Mouse (Mus musculus) liver, postnatal 0 days (tissue): ENCODE results near the gene Ssh2. TPM values are rescaled to one million over a fixed set of nuclear protein-coding genes. Genes with fewer than 3 reads are reported as not detected.

ENCODE experiments used
- ATAC-seq: fragments of 200-750 bp; cut with Nextera tagmentation; 2 replicates; pipeline ENCODE4 v1.8.0; 2017; ENCODE audit warnings: mild to moderate bottlenecking, moderate library complexity
- DNase-seq: peaks from one replicate; pipeline ENCODE4 v3.0.0-alpha.2; 2016
- H3K27ac ChIP-seq: fragments of 300-500 bp; sonication (generic); 2 replicates; pipeline ENCODE4 v1.5.1; 2014; ENCODE audit warnings: antibody characterized with exemption, moderate library complexity, mild to moderate bottlenecking, low read depth
- H3K27me3 ChIP-seq: fragments of 300-500 bp; sonication (generic); 2 replicates; pipeline ENCODE4 v1.6.1; 2014; ENCODE audit warnings: low read length, control low read depth, mixed read lengths; ENCODE audit not compliant: insufficient read depth
- H3K36me3 ChIP-seq: fragments of 300-500 bp; sonication (generic); replicated peaks from 2 replicates; pipeline ENCODE4 v1.6.1; 2014; ENCODE audit warnings: mild to moderate bottlenecking, control low read depth, low read length, moderate library complexity, mixed read lengths; ENCODE audit not compliant: insufficient read depth
- H3K4me1 ChIP-seq: fragments of 300-500 bp; sonication (generic); 2 replicates; pipeline ENCODE4 v1.6.1; 2014; ENCODE audit warnings: antibody characterized with exemption, mild to moderate bottlenecking, control low read depth; ENCODE audit not compliant: insufficient read depth
- H3K4me2 ChIP-seq: fragments of 300-500 bp; sonication (generic); 2 replicates; pipeline ENCODE4 v1.6.1; 2014; ENCODE audit warnings: low read depth, mild to moderate bottlenecking, low read length, moderate library complexity, mixed read lengths
- H3K4me3 ChIP-seq: fragments of 300-500 bp; sonication (generic); 2 replicates; pipeline ENCODE4 v1.5.1; 2014; ENCODE audit warnings: low read depth, low read length
- H3K9ac ChIP-seq: fragments of 300-500 bp; sonication (generic); replicated peaks from 2 replicates; pipeline ENCODE4 v1.6.1; 2014; ENCODE audit warnings: mild to moderate bottlenecking, moderate library complexity
- H3K9me3 ChIP-seq: fragments of 300-500 bp; sonication (generic); 2 replicates; pipeline ENCODE4 v1.6.1; 2016; ENCODE audit warnings: mild to moderate bottlenecking, control low read depth, low read length, mixed read lengths
- CTCF ChIP-seq: sonication (generic); IDR thresholded peaks from 2 replicates; pipeline ENCODE4 v1.5.1; 2016; ENCODE audit warnings: antibody characterized with exemption, low read depth
- EP300 ChIP-seq: IDR thresholded peaks from 2 replicates; pipeline ENCODE4 v1.6.1; 2016; ENCODE audit warnings: antibody characterized with exemption, low read depth, mild to moderate bottlenecking
- WGBS: fragments of 180-500 bp; shearing (Covaris S2); extraction: QIAGEN DNeasy Blood & Tissue Kit; methylation state at CpG from one replicate; pipeline ENCODE4 v1.1.7; 2014; ENCODE audit not compliant: insufficient replicate concordance; 5-methylcytosine and 5-hydroxymethylcytosine counted together
- polyA plus RNA-seq: library from polyadenylated mRNA; unstranded; fragments of >200 nt; fragmentation: Nextera tagmentation; extraction: Ambion mirVana; gene quantifications from 2 replicates; pipeline ENCODE4 v1.2.1, GENCODE M21; 2015

The Ssh2 gene
- polyA plus RNA-seq, 1 experiment from 2014 or later: 4.4 TPM

DNA sequence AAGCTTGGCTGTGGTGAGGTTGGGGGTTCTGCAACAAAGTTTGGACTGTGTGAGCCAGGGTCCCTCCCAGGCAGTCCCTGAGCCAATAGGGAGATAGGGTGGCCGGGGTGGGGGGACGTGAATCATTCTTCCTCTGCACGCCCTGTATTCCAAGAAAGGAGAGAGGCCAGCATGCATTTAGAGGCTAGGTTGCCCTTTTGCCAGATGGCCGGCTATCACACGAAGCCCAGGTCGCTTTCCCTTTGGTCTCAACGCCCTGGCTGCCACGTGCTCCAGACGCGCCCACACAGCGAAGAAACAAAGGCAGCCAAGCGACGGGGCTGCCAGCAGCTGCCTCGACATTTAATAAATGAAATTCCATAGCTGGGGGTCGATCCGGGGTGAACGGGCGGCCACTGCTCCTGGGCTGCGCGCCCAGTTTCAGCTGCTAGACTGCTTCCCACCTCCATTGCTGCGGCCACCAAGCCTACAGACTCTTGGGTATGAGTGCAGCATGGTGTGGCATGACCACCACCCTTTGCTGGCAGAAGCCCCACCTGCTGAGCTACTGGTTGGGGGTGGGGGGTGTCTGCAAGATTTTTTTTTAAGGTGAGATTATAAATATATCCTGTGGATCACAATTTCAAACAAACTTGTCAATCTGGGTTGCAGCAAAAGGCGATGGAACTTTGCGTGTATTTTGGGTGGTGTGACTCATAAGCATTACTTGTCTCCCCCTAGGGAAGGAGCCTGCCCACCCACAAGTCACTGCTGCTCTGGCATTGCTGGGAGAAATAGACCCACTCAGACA lies 275.6 kb downstream of the Ssh2 start:
- Histone ChIP-seq H3K4me1 (peaks cover 63% of the 10 kb centered on the region), H3K9ac (peak overlapping the region; percentile 38), H3K4me3 (peak overlapping the region; percentile 68), H3K27me3 (peaks cover 25% of the 10 kb centered on the region), H3K4me2 (peak overlapping the region; percentile 99), H3K9me3 (no peaks in the 10 kb centered on the region), H3K27ac (peak overlapping the region; percentile 84), H3K36me3 (no peaks in the 10 kb centered on the region)
- TF ChIP-seq CTCF (no peak), EP300 (no peak)
- DNase-seq (peak; percentile 51), ATAC-seq (peak; percentile 4; the same call in 1 of the 2 replicates)
- WGBS: under 1% methylated on average over 23 of the region's 23 CpGs

DNA sequence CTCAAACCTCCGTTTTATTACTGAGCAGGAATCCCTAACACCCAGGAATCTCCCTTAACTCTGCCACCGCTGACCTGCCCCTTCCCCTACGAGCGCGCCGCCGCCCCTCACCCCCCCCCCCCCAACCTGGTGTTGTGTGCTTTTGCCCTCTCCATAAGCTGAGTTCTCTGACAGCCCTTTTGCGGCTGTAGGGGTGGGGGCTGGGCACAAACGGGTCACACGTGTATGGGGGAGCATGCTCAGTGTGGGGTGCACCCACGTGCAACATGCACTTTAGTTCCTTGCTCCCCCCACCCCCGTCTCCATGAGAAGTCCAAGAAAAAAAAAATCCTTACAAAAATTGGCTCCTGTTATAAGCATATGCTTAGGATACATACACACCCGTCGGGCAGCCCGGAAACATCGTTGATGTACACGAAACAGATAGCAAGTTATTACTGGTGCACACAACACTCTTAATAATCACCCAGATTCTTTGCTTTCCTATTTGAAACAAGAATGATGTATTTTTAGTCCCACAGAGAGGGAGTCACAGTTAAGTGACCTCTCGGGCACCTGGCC lies 276.3 kb downstream of the Ssh2 start:
- peak overlapping the region; percentile 88 for H3K9ac ChIP-seq
- peaks cover 25% of the 10 kb centered on the region for H3K27me3 ChIP-seq
- H3K36me3 ChIP-seq: no peaks in the 10 kb centered on the region
- TF ChIP-seq CTCF (no peak), EP300 (no peak)
- WGBS: under 1% methylated on average over 18 of the region's 18 CpGs
- peak overlapping the region; percentile 99 for H3K4me2 ChIP-seq
- H3K9me3 ChIP-seq: no peaks in the 10 kb centered on the region
- H3K4me3 ChIP-seq: peak overlapping the region; percentile 68
- ATAC-seq (no peak), DNase-seq (no peak)
- H3K4me1 ChIP-seq: peaks cover 69% of the 10 kb centered on the region
- H3K27ac ChIP-seq: peak overlapping the region; percentile 84

DNA sequence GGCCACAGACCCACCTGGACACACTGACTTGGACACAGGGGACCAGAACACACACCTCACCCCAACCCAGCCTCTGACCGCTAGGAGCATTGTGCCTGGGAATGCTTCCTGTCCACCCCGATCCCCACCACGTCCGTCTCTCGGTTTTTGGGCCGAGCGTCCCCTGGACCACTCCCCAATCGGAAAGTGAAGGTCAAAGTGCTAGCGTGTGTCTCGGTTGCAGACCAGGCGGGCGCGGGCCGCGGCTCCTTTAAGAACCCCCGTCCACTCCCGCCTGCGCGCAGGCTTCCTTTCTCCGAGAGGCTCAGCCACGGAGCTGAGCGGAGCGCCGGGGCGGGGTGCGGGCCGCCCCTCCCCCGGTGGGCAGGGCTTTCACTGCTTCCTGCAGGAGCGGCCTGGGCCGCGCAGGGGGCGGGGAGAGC lies 276.8 kb downstream of the Ssh2 start:
- Histone ChIP-seq H3K4me2 (peak overlapping the region; percentile 99), H3K9me3 (no peaks in the 10 kb centered on the region), H3K9ac (peak overlapping the region; percentile 88), H3K27ac (peak overlapping the region; percentile 84), H3K4me1 (peaks cover 70% of the 10 kb centered on the region), H3K36me3 (no peaks in the 10 kb centered on the region), H3K4me3 (peak overlapping the region; percentile 68), H3K27me3 (peaks cover 25% of the 10 kb centered on the region)
- under 1% methylated on average over 30 of the region's 32 CpGs for WGBS
- peak; percentile 79 for ATAC-seq
- peak; percentile 93 for DNase-seq
- TF ChIP-seq CTCF (0 out of 2 replicates have a peak, but pooled peaks have one; percentile 28), EP300 (no peak)

DNA sequence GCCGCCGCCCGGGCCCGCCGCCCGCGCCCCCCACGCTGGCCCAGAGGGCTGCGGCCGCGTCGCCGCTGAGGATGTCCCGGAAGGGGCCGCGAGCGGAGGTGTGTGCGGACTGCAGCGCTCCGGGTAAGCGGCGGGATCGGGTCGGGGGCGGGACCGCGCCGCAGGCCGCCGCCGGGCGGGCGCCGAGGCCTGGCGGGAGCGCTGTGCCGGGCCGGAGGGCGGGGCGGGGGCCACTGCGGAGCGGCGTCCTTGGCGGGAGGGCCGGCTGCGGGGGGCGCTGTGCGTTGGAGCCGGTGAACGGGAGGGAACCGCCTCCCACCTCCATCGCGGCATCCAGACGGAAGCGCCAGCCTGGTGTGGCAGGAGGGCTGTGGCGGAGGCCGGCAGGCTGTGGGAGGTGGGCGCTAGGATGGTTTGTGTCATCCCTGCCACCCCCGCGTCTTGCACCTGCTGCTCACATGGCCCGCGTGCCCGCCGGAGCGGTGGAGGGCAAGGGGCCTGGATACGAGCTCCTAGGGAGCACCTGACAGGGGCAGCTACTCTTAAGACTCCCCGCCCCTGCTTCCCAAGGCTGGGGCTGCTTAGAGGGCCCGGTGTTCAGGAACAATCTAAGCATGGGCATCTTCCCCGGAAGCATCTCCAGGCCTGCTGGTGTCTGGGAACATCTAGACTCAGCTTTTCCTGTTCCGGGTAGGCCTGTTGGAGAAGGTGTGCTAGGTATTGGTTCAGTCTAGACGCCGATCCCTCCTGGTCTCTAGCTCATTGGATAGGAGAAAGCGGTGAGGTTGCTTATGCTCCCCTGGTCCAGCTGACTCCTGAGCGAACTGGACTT lies 277.6 kb downstream of the Ssh2 start, which contains the start of gene Git1:
Gene Git1, plus strand, starts transcription at position 51 of the 832 bp plus-strand sequence.
- ATAC-seq (peak; percentile 5), DNase-seq (peak; percentile 60)
- Histone ChIP-seq H3K4me2 (peak within 1 kb of the TSS; percentile 99), H3K27me3 (peaks cover 23% of the 10 kb centered on the region), H3K27ac (peak within 1 kb of the TSS; percentile 84), H3K9me3 (no peaks in the 10 kb centered on the region), H3K36me3 (no peaks in the 10 kb centered on the region), H3K9ac (peak within 1 kb of the TSS; percentile 88), H3K4me3 (peak within 1 kb of the TSS; percentile 82), H3K4me1 (peaks cover 69% of the 10 kb centered on the region)
- WGBS: 3% methylated on average over 28 of the region's 74 CpGs
- TF ChIP-seq EP300 (no peak), CTCF (0 out of 2 replicates have a peak, but pooled peaks have one; percentile 19)

DNA sequence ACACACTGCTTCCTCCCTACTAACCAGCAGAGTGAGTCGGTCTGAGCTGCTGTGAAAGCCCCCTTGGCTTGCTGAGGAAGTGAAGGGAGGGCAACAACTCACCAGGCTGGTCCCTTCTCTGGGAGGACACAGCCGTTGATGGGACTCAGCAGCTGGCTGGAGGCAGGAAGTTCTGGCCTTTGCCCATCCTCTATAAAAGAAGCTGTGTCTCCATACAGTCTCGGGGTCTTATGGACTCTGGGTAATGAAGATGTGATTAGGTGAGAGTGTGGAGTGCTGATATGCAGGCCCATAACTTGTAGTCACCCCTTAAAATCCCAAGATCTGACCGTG lies 278.2 kb downstream of the Ssh2 start:
- WGBS: 16% methylated on average over 4 of the region's 4 CpGs
- Histone ChIP-seq H3K9me3 (no peaks in the 10 kb centered on the region), H3K27me3 (peaks cover 17% of the 10 kb centered on the region), H3K9ac (peak overlapping the region; percentile 88), H3K4me2 (peak overlapping the region; percentile 99), H3K4me1 (peaks cover 63% of the 10 kb centered on the region), H3K4me3 (peak overlapping the region; percentile 82), H3K36me3 (no peaks in the 10 kb centered on the region; the same call in 1 of the 2 replicates), H3K27ac (peak overlapping the region; percentile 84)
- TF ChIP-seq CTCF: no peak
- no peak for TF ChIP-seq EP300
- DNase-seq (no peak), ATAC-seq (no peak)

DNA sequence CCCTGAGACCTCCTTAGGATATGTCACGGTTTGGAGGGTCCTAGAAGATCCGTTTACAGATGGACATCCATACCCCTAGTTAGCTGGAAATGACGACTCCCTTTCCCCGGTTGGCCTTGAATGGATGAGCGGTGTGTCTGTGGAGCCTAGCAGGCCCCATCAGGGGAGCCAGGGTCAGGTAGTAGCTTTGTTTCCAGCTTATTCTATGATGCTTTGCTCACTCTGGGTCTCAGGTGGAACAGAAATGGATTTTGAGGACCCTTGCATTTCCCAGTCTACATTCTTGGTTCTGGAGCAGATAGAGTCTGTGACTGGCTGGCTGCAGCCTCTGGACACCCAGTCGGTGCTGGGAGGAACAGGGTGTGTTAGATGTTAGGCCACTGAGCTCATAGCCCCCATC lies 278.7 kb downstream of the Ssh2 start:
- Histone ChIP-seq H3K27ac (no peak overlapping the region), H3K27me3 (peaks cover 17% of the 10 kb centered on the region), H3K36me3 (peaks cover 4% of the 10 kb centered on the region), H3K4me1 (peaks cover 61% of the 10 kb centered on the region), H3K9ac (no peak overlapping the region), H3K4me2 (peak overlapping the region; percentile 99), H3K9me3 (no peaks in the 10 kb centered on the region), H3K4me3 (no peak overlapping the region)
- ATAC-seq (no peak), DNase-seq (no peak)
- no peak for TF ChIP-seq EP300
- no peak for TF ChIP-seq CTCF
- WGBS: 73% methylated on average over 6 of the region's 6 CpGs
